Mouse (Mus musculus): ENCODE results near the gene Strap.

DNA sequence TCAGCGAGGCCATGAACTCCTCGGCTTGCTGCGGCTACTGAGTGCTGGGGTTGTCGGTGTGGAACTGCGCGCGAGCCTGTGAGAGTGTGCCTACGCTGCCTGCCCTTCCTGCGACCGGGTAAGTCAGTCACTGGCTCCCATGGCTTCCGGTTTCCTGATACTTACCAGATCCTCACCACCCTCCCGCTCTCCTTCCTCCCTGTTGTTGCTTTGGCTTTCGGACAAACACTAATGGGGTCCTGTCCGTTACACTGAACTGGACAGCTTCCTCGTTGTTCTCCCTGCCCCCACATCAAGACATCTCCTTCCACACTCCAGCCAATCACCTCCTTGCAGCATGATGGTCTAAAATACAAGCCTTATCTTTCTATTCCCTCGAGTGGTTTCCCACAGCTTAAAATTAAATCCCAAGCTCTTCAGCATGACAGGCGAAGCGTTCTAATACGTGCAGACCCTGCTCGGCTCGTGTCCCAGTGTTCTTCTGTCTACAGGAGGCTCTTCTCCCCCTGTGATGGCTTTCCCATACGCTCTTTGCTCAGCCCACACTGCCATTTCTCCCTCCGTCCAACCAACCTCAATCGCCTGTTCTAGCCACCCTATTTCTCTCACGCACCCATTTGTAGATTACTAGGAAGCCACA lies 30.5 kb upstream of the Strap start:
- TF ChIP-seq CTCF (IDR thresholded peaks at IDR 0.05; ENCODE audit: low read depth) (no peak), EP300 (IDR thresholded peaks at IDR 0.05; ENCODE audit: low read depth) (no peak)

Measured in liver, embryonic 14.5 days (tissue).